Mouse (Mus musculus) adrenal gland, adult 18-20 months (tissue): ENCODE data around the gene Eif4e3. TPM values are rescaled to one million over a fixed set of nuclear protein-coding genes. Genes with fewer than 3 reads are reported as not detected.

Source experiments
- DNase-seq, 2 experiments: peaks; one replicate each; pipeline ENCODE4 v3.0.0; 2021 to 2022; ENCODE audit warnings: low spot score in 2 of 2
- total RNA-seq, 2 experiments: library from RNA; stranded (reverse); gene quantifications; 1 replicate in 1 of 2; 2 replicates in 1 of 2; pipeline ENCODE4 v1.2.3; 2021

Eif4e3 gene
- total RNA-seq, 2 experiments from 2014 or later: 30.4 to 48.6 TPM

DNA sequence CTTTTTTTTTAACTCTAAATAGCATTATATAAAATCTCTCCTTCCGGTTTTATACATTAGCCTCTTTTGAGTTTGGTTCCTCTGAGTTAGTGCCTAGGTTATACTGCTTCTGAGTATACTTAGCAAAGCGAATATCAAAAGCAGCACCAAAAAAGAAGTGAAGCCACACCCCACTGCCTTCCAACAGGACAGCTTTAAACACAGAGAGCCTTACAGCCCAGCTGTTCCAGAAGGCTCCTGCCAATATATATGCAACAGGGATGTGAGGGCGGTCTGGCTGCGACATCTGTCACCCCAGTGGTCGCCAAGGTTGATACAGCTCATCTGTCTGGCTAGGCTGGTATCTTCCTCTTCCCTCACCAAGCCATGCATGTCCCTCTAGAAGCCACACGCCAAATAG, 90.9 kb downstream of the Eif4e3 start:
- no peak for DNase-seq

Other genes with a start within 250 kb of the Eif4e3 start
- gene Foxp1, start 144.1 kb downstream of the Eif4e3 start, total RNA-seq: 10 to 100 TPM; 35.8 to 46.8 TPM
- gene Gm20696, start within 50 bp of the Eif4e3 start, total RNA-seq: 1 to 10 TPM; 2.5 to 3.0 TPM
- 1 to 10 TPM; 3.0 to 3.5 TPM for gene Gpr27, start 25.9 kb upstream of the Eif4e3 start, total RNA-seq
- not detected for gene Prok2, start 59.6 kb upstream of the Eif4e3 start, total RNA-seq